Mouse (Mus musculus): ENCODE measurements around the gene AI464131. TPM values are rescaled to one million over a fixed set of nuclear protein-coding genes. Genes with fewer than 3 reads are reported as not detected.

The AI464131 gene
- polyA plus RNA-seq, 1 experiment from 2014 or later = 3.0 TPM

- H3K27ac ChIP-seq = no peak overlapping the region
- no peaks in the 10 kb centered on the region for H3K36me3 ChIP-seq (ENCODE audit: poor library complexity, severe bottlenecking)
- H3K9ac ChIP-seq = no peak overlapping the region
- H3K4me1 ChIP-seq = peaks cover 20% of the 10 kb centered on the region
- no peaks in the 10 kb centered on the region for H3K9me3 ChIP-seq (replicated peaks)
- H3K4me3 ChIP-seq = no peak overlapping the region
- 70% methylated on average over 3 of the region's 3 CpGs for WGBS
- peaks cover 23% of the 10 kb centered on the region for H3K27me3 ChIP-seq
- ATAC-seq = no peak
- H3K4me2 ChIP-seq = no peak overlapping the region
These were observed 9.3 kb downstream of the AI464131 start for GRCm38 (mm10) chr4:41493464-41494116.

DNA sequence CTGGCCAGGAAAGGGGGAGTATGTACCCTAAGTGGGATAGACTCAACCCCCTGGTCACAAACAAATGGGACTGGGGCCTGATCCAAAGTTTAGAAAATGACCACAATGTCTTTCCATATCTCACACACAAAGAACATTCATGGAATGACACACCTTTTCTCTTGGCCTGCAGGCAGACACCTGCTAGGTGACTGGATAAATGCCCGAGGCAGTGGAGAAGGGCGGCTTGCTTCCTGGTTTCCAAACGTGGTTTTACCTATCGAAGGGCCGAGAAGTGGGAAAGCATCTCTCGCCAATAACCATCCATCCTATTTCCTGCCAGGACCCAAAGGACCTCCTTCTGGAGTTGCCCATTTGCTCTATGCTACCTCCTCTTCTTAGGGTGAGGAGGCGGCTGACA lies 9.9 kb downstream of the AI464131 start:
- H3K4me2 ChIP-seq = no peak overlapping the region
- H3K9me3 ChIP-seq (replicated peaks) = no peaks in the 10 kb centered on the region
- no peak overlapping the region for H3K27ac ChIP-seq
- peaks cover 14% of the 10 kb centered on the region for H3K4me1 ChIP-seq
- WGBS = 84% methylated on average over 7 of the region's 7 CpGs
- peaks cover 17% of the 10 kb centered on the region for H3K27me3 ChIP-seq
- no peak for ATAC-seq
- no peaks in the 10 kb centered on the region for H3K36me3 ChIP-seq (ENCODE audit: poor library complexity, severe bottlenecking)
- H3K4me3 ChIP-seq = no peak overlapping the region
- no peak overlapping the region for H3K9ac ChIP-seq

- no peak for ATAC-seq
- H3K4me1 ChIP-seq = peaks cover 9% of the 10 kb centered on the region
- no peak overlapping the region for H3K27ac ChIP-seq
- no peak overlapping the region for H3K4me3 ChIP-seq
- 0 out of 2 replicates have a peak, but pooled peaks cover 3% of the 10 kb centered on the region for H3K9me3 ChIP-seq (replicated peaks)
- WGBS = 51% methylated on average over 6 of the region's 6 CpGs
- no peak overlapping the region for H3K9ac ChIP-seq
- H3K27me3 ChIP-seq = no peaks in the 10 kb centered on the region
- no peak overlapping the region; the same call in 1 of the 2 replicates for H3K4me2 ChIP-seq
- H3K36me3 ChIP-seq (ENCODE audit: poor library complexity, severe bottlenecking) = peaks cover 26% of the 10 kb centered on the region
These were observed 21.3 kb downstream of the AI464131 start for GRCm38 (mm10) chr4:41481601-41482017.

DNA sequence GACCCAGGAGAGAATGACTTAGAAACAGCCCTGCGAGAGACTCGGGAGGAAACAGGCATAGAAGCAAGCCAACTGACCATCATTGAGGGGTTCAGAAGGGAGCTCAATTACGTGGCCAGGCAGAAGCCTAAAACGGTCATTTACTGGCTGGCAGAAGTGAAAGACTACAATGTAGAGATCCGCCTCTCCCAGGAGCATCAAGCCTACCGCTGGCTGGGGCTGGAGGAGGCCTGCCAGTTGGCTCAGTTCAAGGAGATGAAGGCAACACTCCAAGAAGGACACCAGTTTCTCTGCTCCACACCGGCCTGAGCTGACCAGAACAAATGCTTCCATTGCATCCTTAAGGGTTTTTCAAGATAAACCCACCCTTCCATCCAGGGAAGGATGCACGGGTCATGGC lies 22.6 kb downstream of the AI464131 start:
- H3K36me3 ChIP-seq (ENCODE audit: poor library complexity, severe bottlenecking) = peaks cover 26% of the 10 kb centered on the region
- H3K27ac ChIP-seq = no peak overlapping the region
- H3K4me3 ChIP-seq = no peak overlapping the region
- peaks cover 9% of the 10 kb centered on the region for H3K4me1 ChIP-seq
- no peaks in the 10 kb centered on the region for H3K9me3 ChIP-seq (replicated peaks)
- ATAC-seq = no peak
- 90% methylated on average over 8 of the region's 8 CpGs for WGBS
- H3K9ac ChIP-seq = no peak overlapping the region
- no peak overlapping the region for H3K4me2 ChIP-seq
- H3K27me3 ChIP-seq = no peaks in the 10 kb centered on the region

GRCm38 (mm10) chr4:41479456-41479804 lies 23.4 kb downstream of the AI464131 start:
- no peak for ATAC-seq
- Histone ChIP-seq H3K36me3 (ENCODE audit: poor library complexity, severe bottlenecking) (peaks cover 26% of the 10 kb centered on the region), H3K9me3 (replicated peaks) (no peaks in the 10 kb centered on the region), H3K4me3 (no peak overlapping the region), H3K9ac (no peak overlapping the region), H3K4me2 (no peak overlapping the region), H3K27ac (no peak overlapping the region), H3K4me1 (peaks cover 9% of the 10 kb centered on the region), H3K27me3 (no peaks in the 10 kb centered on the region)
- 68% methylated on average over 1 of the region's 1 CpGs for WGBS

DNA sequence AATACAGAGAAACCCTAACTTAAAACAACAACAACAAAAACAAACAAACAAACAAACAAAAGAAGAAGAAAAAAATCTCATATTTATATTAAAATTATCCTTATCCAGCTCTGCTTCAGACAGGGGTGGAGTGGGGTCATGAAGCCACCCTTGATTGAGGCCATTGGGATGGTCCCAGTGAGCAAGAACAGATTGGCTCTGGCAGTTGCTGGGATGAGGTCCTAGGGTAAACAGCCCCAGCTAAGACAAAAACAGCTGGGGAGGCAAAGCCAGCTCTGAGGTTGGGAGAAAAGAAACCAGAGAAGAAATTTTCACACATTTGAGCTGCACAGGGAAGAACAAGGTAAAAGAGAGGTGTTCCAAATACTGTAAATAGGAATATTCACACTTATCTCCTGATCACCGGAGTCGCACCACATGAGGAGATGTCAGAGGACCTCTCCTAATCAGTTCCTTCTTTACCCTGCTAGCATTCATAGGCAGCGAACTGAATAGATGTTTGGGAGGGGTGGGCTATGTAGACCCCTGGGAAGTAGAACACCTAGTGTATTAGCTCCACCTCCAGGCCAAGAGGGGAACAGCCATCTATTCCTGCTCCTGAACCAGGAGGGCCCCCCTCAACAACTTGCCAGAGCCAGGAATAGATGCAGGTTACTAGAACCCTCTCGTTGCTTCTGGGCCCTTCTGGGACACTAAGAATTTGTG lies 24.0 kb downstream of the AI464131 start:
- H3K9me3 ChIP-seq (replicated peaks) = no peaks in the 10 kb centered on the region
- ATAC-seq = no peak
- peaks cover 26% of the 10 kb centered on the region for H3K36me3 ChIP-seq (ENCODE audit: poor library complexity, severe bottlenecking)
- H3K27me3 ChIP-seq = no peaks in the 10 kb centered on the region
- 67% methylated on average over 4 of the region's 4 CpGs for WGBS
- peaks cover 9% of the 10 kb centered on the region for H3K4me1 ChIP-seq
- H3K4me3 ChIP-seq = no peak overlapping the region
- H3K4me2 ChIP-seq = no peak overlapping the region
- no peak overlapping the region for H3K9ac ChIP-seq
- H3K27ac ChIP-seq = no peak overlapping the region

DNA sequence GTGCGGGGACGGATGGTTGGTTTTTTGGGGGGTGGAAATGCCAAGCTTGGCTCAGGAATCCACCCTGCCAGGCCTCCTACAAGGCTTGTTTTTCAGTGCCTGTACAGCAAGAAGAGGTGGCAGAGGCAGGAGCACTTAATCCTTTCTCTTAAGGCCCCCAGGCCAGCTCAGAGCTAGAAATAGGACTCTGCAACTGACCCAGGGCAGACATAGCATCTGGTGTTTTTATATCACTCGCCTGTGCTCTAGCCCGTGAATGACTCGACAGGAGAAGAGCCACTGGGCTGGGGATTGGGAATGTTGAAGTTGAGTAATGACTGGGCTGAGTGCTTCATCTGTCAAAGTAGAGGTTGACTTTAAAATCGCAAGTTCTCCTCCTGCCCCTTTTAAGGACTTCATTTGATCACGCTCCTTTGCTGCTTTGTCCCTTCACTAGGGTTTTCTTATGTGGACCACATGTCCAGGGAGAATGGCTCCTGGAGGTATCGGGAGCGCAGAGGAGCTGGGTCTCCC lies 25.2 kb downstream of the AI464131 start:
- Histone ChIP-seq H3K27ac (no peak overlapping the region), H3K4me3 (no peak overlapping the region), H3K36me3 (ENCODE audit: poor library complexity, severe bottlenecking) (peaks cover 26% of the 10 kb centered on the region), H3K27me3 (no peaks in the 10 kb centered on the region), H3K4me2 (no peak overlapping the region), H3K9me3 (replicated peaks) (no peaks in the 10 kb centered on the region), H3K4me1 (peaks cover 9% of the 10 kb centered on the region), H3K9ac (no peak overlapping the region)
- WGBS = 89% methylated on average over 9 of the region's 9 CpGs
- no peak for ATAC-seq

- 80% methylated on average over 1 of the region's 1 CpGs for WGBS
- no peaks in the 10 kb centered on the region for H3K27me3 ChIP-seq
- 0 out of 2 replicates have a peak overlapping the region, but pooled peaks have one; percentile 8 for H3K4me2 ChIP-seq
- no peak for ATAC-seq
- H3K27ac ChIP-seq = peak overlapping the region; percentile 70
- no peaks in the 10 kb centered on the region for H3K36me3 ChIP-seq (ENCODE audit: poor library complexity, severe bottlenecking)
- no peaks in the 10 kb centered on the region for H3K9me3 ChIP-seq (replicated peaks)
- no peak overlapping the region for H3K9ac ChIP-seq
- no peak overlapping the region for H3K4me3 ChIP-seq
- H3K4me1 ChIP-seq = peaks cover 37% of the 10 kb centered on the region
These were observed 31.5 kb downstream of the AI464131 start for GRCm38 (mm10) chr4:41471384-41471689.

DNA sequence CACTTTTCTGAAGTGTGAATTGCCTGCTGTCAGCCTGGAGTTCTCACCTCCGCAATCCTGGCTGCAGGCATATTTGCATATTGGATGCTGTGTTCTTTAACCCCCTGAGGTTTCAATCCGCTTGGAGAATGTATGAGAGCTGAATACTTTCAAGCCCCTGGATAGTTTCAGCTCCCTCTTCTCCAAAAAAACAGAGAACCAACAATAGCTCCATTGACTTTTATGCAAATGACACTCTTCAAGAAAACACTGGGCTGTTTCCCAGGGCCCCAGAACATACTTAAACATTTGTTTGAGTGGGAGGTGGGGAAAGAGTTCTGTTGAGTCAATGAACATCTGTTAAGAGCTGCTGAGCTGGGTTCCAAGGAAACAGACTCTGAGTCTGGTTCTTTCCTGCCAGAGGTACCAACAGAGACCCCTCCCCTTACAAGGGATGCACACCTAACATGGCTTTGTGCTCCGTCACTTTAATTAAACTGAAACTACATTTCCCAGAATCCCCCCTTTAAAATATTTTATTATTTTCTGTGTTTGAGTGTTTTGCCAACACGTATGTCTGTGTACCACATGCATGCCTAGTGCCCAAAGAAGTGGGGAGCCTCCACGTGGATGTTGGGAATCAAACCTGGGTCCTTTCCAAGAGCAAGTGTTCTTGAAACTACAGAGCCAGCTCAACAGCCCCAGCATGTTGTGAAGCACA lies 32.0 kb downstream of the AI464131 start:
- peak overlapping the region; percentile 70 for H3K27ac ChIP-seq
- H3K4me3 ChIP-seq = no peak overlapping the region
- peaks cover 39% of the 10 kb centered on the region for H3K4me1 ChIP-seq
- H3K27me3 ChIP-seq = no peaks in the 10 kb centered on the region
- peak; percentile 89 for ATAC-seq
- WGBS = 11% methylated on average over 5 of the region's 5 CpGs
- H3K4me2 ChIP-seq = 0 out of 2 replicates have a peak overlapping the region, but pooled peaks have one; percentile 8
- H3K36me3 ChIP-seq (ENCODE audit: poor library complexity, severe bottlenecking) = no peaks in the 10 kb centered on the region
- no peaks in the 10 kb centered on the region for H3K9me3 ChIP-seq (replicated peaks)
- H3K9ac ChIP-seq = no peak overlapping the region

DNA sequence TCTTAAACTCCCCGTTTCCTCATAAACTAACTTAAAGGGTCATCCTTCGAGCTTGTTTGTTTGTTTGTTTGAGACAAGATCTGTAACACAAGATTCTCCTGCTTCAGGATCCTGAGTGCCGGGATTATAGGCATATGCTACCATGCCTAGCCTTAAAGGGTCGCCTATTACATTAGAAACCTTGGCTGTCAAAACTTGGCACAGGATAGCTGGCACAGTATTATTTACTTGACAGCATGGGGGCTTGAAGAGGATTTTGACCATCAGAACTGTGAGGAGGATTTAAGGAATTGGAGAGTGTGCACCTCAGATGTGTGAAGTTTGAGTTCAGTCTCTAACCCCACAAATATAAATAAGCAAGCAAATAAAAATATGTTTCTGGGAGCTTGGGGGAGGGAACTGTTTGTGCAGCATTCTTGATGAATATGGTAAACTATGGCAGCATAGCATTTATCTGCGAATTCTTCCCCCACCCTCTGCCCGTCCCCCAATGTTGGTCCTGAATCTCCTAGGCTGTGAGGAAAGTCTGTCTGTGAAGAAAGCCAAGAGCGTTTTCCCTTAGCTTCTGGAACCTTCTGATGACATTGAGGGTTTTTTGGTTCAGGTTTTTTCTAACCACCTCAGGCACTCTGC lies 32.7 kb downstream of the AI464131 start:
- peak overlapping the region; percentile 70 for H3K27ac ChIP-seq
- H3K36me3 ChIP-seq (ENCODE audit: poor library complexity, severe bottlenecking) = no peaks in the 10 kb centered on the region
- 0 out of 2 replicates have a peak overlapping the region, but pooled peaks have one; percentile 8 for H3K4me2 ChIP-seq
- 43% methylated on average over 7 of the region's 7 CpGs for WGBS
- no peaks in the 10 kb centered on the region for H3K9me3 ChIP-seq (replicated peaks)
- H3K27me3 ChIP-seq = no peaks in the 10 kb centered on the region
- peaks cover 40% of the 10 kb centered on the region for H3K4me1 ChIP-seq
- peak overlapping the region; percentile 16; the same call in 1 of the 2 replicates for H3K9ac ChIP-seq
- ATAC-seq = peak; percentile 67
- H3K4me3 ChIP-seq = no peak overlapping the region

DNA sequence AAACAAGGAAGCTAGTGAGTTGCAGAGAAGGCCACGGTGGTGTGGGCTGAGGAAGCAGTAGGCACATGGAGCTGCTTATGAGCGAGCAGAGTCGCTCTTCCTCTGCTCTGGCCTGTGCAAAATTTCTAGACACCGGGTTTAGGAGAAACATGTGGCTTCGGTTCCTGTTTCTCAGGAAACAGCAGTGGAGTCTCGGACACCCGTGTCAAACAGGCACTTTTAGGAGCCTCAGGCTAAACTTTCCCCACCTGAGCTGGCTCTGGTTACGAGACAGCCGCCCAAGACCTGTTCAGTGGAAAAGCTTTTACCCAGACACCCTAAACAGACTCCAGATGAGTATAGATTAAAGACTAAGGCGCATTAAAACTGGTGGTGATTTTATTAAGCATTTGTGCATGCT lies 33.7 kb downstream of the AI464131 start:
- ATAC-seq = no peak
- no peak overlapping the region for H3K9ac ChIP-seq
- WGBS = 75% methylated on average over 10 of the region's 10 CpGs
- H3K27me3 ChIP-seq = no peaks in the 10 kb centered on the region
- H3K27ac ChIP-seq = peak overlapping the region; percentile 20; the same call in 1 of the 2 replicates
- H3K9me3 ChIP-seq (replicated peaks) = no peaks in the 10 kb centered on the region
- H3K36me3 ChIP-seq (ENCODE audit: poor library complexity, severe bottlenecking) = no peaks in the 10 kb centered on the region
- peaks cover 40% of the 10 kb centered on the region for H3K4me1 ChIP-seq
- no peak overlapping the region for H3K4me2 ChIP-seq
- no peak overlapping the region for H3K4me3 ChIP-seq
